Mouse (Mus musculus): ENCODE measurements at regions not wholly inside any gene's neighbourhood (a gene's known extent, or its start where the extent isn't known, plus 50 kb on each side); places are given as distances from the start of the nearest gene placed in this dataset.

DNA sequence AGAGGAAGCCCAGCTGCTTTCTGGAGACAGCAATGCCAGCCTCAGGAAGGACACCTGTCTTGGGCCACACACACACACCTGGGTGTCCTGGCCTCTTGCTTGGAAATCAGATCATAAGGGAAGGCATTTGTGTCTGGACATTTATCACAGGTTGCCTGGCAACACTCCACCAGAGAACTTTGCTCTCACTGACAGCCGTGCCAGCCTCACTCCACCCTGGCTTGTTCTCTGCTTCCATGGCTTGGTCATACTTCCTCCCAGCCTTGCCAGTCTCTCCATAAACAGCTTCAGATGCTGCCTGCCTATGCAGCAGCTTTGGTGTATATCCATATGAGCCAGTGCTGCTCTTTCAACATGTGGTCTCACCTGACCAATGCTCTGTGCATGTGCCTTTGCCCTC lies 84.3 kb downstream of the Uncx start:
- Histone ChIP-seq H3K9me3 (ENCODE audit: control insufficient read depth) (no peaks in the 10 kb centered on the region), H3K27ac (ENCODE audit: low read depth, low read length) (no peak overlapping the region), H3K36me3 (ENCODE audit: control insufficient read depth, insufficient read depth) (no peaks in the 10 kb centered on the region), H3K4me1 (replicated peaks; ENCODE audit: control insufficient read depth, insufficient read depth, low read length) (no peaks in the 10 kb centered on the region), H3K27me3 (replicated peaks; ENCODE audit: control insufficient read depth, insufficient read depth, low read length) (no peaks in the 10 kb centered on the region; the same call in 1 of the 2 replicates), H3K9ac (ENCODE audit: low read depth, low read length) (no peak overlapping the region), H3K4me3 (ENCODE audit: low read depth, low read length) (no peak overlapping the region), H3K4me2 (replicated peaks; ENCODE audit: low read depth) (no peak overlapping the region)
- WGBS: 35% methylated on average over 1 of the region's 1 CpGs
- TF ChIP-seq CTCF (IDR thresholded peaks at IDR 0.05; ENCODE audit: low read depth): no peak
- peak; percentile 90 for ATAC-seq

DNA sequence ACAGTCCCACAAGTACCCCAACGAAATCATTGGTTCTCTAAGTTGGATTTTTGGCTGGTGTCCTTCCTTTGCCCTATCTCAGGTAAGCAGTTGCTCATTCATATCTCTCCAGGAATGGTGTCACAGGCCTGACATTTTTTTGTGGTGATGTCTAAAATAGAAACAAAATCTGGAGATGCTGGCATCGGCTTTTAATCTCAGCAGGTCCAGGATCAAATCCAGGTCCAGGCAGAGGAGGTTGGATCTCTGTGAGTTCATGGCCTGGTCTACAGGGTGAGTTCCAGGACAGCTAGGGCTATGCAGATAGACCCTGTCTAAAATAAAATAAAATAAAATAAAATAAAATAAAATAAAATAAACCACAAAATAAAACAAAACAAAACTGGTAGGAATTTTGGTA lies 93.7 kb downstream of the Uncx start:
- Histone ChIP-seq H3K9me3 (ENCODE audit: control insufficient read depth) (no peaks in the 10 kb centered on the region), H3K36me3 (ENCODE audit: control insufficient read depth, insufficient read depth) (no peaks in the 10 kb centered on the region), H3K4me2 (replicated peaks; ENCODE audit: low read depth) (no peak overlapping the region), H3K27me3 (replicated peaks; ENCODE audit: control insufficient read depth, insufficient read depth, low read length) (no peaks in the 10 kb centered on the region), H3K27ac (ENCODE audit: low read depth, low read length) (no peak overlapping the region), H3K4me3 (ENCODE audit: low read depth, low read length) (no peak overlapping the region), H3K9ac (ENCODE audit: low read depth, low read length) (no peak overlapping the region), H3K4me1 (replicated peaks; ENCODE audit: control insufficient read depth, insufficient read depth, low read length) (no peaks in the 10 kb centered on the region)
- TF ChIP-seq CTCF (IDR thresholded peaks at IDR 0.05; ENCODE audit: low read depth): no peak
- WGBS: 92% methylated on average over 2 of the region's 2 CpGs
- ATAC-seq: no peak

GRCm38 (mm10) chr5:139640652-139641612 lies 95.2 kb downstream of the Micall2 start:
- H3K36me3 ChIP-seq (ENCODE audit: control insufficient read depth, insufficient read depth): no peaks in the 10 kb centered on the region

GRCm38 (mm10) chr5:139644816-139645215 lies 91.3 kb downstream of the Micall2 start:
- no peak overlapping the region for H3K4me3 ChIP-seq (ENCODE audit: low read depth, low read length)
- TF ChIP-seq CTCF (IDR thresholded peaks at IDR 0.05; ENCODE audit: low read depth): no peak
- no peaks in the 10 kb centered on the region for H3K36me3 ChIP-seq (ENCODE audit: control insufficient read depth, insufficient read depth)
- 86% methylated on average over 6 of the region's 6 CpGs for WGBS
- H3K27me3 ChIP-seq (replicated peaks; ENCODE audit: control insufficient read depth, insufficient read depth, low read length): no peaks in the 10 kb centered on the region
- no peak for ATAC-seq
- H3K9me3 ChIP-seq (ENCODE audit: control insufficient read depth): no peaks in the 10 kb centered on the region
- H3K9ac ChIP-seq (ENCODE audit: low read depth, low read length): no peak overlapping the region
- no peak overlapping the region for H3K4me2 ChIP-seq (replicated peaks; ENCODE audit: low read depth)
- H3K4me1 ChIP-seq (replicated peaks; ENCODE audit: control insufficient read depth, insufficient read depth, low read length): no peaks in the 10 kb centered on the region
- no peak overlapping the region for H3K27ac ChIP-seq (ENCODE audit: low read depth, low read length)

More at GRCm38 (mm10) chr5:139640652-139641612, 95.2 kb downstream of the Micall2 start:
- no peak overlapping the region for H3K9ac ChIP-seq (ENCODE audit: low read depth, low read length)
- H3K4me3 ChIP-seq (ENCODE audit: low read depth, low read length): no peak overlapping the region
- H3K9me3 ChIP-seq (ENCODE audit: control insufficient read depth): no peaks in the 10 kb centered on the region
- no peak overlapping the region for H3K4me2 ChIP-seq (replicated peaks; ENCODE audit: low read depth)
- no peaks in the 10 kb centered on the region for H3K27me3 ChIP-seq (replicated peaks; ENCODE audit: control insufficient read depth, insufficient read depth, low read length)
- no peaks in the 10 kb centered on the region for H3K4me1 ChIP-seq (replicated peaks; ENCODE audit: control insufficient read depth, insufficient read depth, low read length)
- ATAC-seq: 0 out of 2 replicates have a peak, but pooled peaks have one; percentile 25
- H3K27ac ChIP-seq (ENCODE audit: low read depth, low read length): no peak overlapping the region
- no peak for TF ChIP-seq CTCF (IDR thresholded peaks at IDR 0.05; ENCODE audit: low read depth)
- WGBS: 64% methylated on average over 16 of the region's 16 CpGs

DNA sequence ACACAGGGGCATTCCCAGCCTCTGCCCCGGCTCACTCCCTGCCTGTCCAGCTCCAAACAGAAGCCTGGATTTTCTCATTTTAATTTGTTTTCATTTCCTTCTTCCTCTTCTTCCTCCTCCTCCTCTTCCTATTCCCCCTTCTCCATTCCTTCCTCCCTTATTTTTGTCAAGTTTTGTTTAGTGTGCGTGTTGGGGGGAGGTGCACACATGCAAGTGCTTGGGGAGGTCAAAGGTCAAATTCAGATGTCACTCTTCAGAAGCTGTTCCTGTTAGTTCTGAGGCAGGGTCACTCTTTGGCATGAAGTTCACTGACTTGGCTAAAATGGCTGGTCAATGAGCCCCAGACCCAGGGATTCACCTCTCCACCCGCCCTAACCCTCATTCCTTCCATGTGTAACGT lies 85.1 kb downstream of the Micall2 start:
- WGBS: 55% methylated on average over 4 of the region's 4 CpGs
- no peak for ATAC-seq
- Histone ChIP-seq H3K4me1 (replicated peaks; ENCODE audit: control insufficient read depth, insufficient read depth, low read length) (no peaks in the 10 kb centered on the region), H3K9me3 (ENCODE audit: control insufficient read depth) (no peaks in the 10 kb centered on the region), H3K9ac (ENCODE audit: low read depth, low read length) (no peak overlapping the region), H3K27ac (ENCODE audit: low read depth, low read length) (no peak overlapping the region), H3K4me2 (replicated peaks; ENCODE audit: low read depth) (no peak overlapping the region), H3K4me3 (ENCODE audit: low read depth, low read length) (no peak overlapping the region), H3K36me3 (ENCODE audit: control insufficient read depth, insufficient read depth) (no peaks in the 10 kb centered on the region), H3K27me3 (replicated peaks; ENCODE audit: control insufficient read depth, insufficient read depth, low read length) (no peaks in the 10 kb centered on the region)
- no peak for TF ChIP-seq CTCF (IDR thresholded peaks at IDR 0.05; ENCODE audit: low read depth)

Measured in intestine, postnatal 0 days (tissue).